Mouse (Mus musculus) kidney, adult 2 months (tissue): ENCODE measurements at regions not wholly inside any gene's neighbourhood (a gene's known extent, or its start where the extent isn't known, plus 50 kb on each side); places are given as distances from the start of the nearest gene placed in this dataset.

Experiments
- DNase-seq: peaks from one replicate; pipeline ENCODE4 v3.0.0; 2021
- H3K27ac ChIP-seq: fragments of 200-500 bp; 2 replicates; pipeline ENCODE4 v1.5.1; 2012; ENCODE audit warnings: low read depth, low read length, control low read depth, inconsistent platforms; ENCODE audit not compliant: insufficient read depth
- H3K27me3 ChIP-seq: fragments of 200-500 bp; replicated peaks from 2 replicates; pipeline ENCODE4 v1.6.1; 2012; ENCODE audit warnings: mild to moderate bottlenecking, moderate library complexity, low read length, inconsistent platforms; ENCODE audit not compliant: control insufficient read depth, insufficient read depth
- H3K36me3 ChIP-seq: fragments of 200-500 bp; 2 replicates; pipeline ENCODE4 v1.6.1; 2012; ENCODE audit warnings: mild to moderate bottlenecking, moderate library complexity, low read length, inconsistent platforms; ENCODE audit not compliant: control insufficient read depth, insufficient read depth
- H3K4me1 ChIP-seq: fragments of 200-500 bp; 2 replicates; pipeline ENCODE4 v1.6.1; 2011; ENCODE audit warnings: low read length; ENCODE audit not compliant: control insufficient read depth, insufficient read depth
- H3K4me3 ChIP-seq: fragments of 200-500 bp; 2 replicates; pipeline ENCODE4 v1.5.1; 2011; ENCODE audit warnings: mild to moderate bottlenecking, low read depth, low read length, control low read depth; ENCODE audit not compliant: insufficient read depth
- CTCF ChIP-seq: fragments of 200-500 bp; conservative IDR thresholded peaks from 2 replicates; pipeline ENCODE4 v1.5.1; 2011; ENCODE audit warnings: low read depth, mild to moderate bottlenecking, control low read depth, low read length, moderate library complexity, mixed read lengths; ENCODE audit not compliant: insufficient read depth, insufficient read length
- POLR2A ChIP-seq: fragments of 200-500 bp; IDR thresholded peaks from one replicate; pipeline ENCODE4 v1.6.1; 2011; ENCODE audit warnings: low read depth, low read length, control low read depth
- whole genome bisulfite sequencing: fragments of 180-500 bp; shearing (Covaris S2); methylation state at CpG from one replicate; pipeline ENCODE4 v1.1.7; 2018; 5-methylcytosine and 5-hydroxymethylcytosine counted together

- Histone ChIP-seq H3K4me3 (no peak overlapping the region), H3K4me1 (no peaks in the 10 kb centered on the region), H3K36me3 (no peaks in the 10 kb centered on the region), H3K27me3 (no peaks in the 10 kb centered on the region), H3K27ac (no peak overlapping the region)
- TF ChIP-seq POLR2A, result no peak
- no peak for TF ChIP-seq CTCF
- no peak for DNase-seq
These were observed 1358.3 kb downstream of the Lrfn5 start for GRCm38 (mm10) chr12:62881202-62881601.

GRCm38 (mm10) chr12:62892851-62893632 lies 1370.1 kb downstream of the Lrfn5 start:
- DNase-seq, result no peak
- TF ChIP-seq CTCF (peak; percentile 48), POLR2A (no peak)
- no peaks in the 10 kb centered on the region for H3K27me3 ChIP-seq
- no peak overlapping the region for H3K27ac ChIP-seq
- H3K4me1 ChIP-seq, result no peaks in the 10 kb centered on the region
- no peak overlapping the region for H3K4me3 ChIP-seq
- 75% methylated on average over 9 of the region's 9 CpGs for WGBS
- H3K36me3 ChIP-seq, result no peaks in the 10 kb centered on the region
